Mouse (Mus musculus) limb, embryonic 13.5 days (tissue): Measurements from ENCODE around the gene Lrmda. TPM values are rescaled to one million over a fixed set of nuclear protein-coding genes. Genes with fewer than 3 reads are reported as not detected.

Experiments
- ATAC-seq: fragments of 200-750 bp; cut with Nextera tagmentation; 2 replicates; pipeline ENCODE4 v1.8.0; 2017; ENCODE audit warnings: low read depth, moderate number of reproducible peaks, moderate TSS enrichment; ENCODE audit not compliant: low FRiP score
- H3K27ac ChIP-seq: fragments of 300-500 bp; sonication (generic); 2 replicates; pipeline ENCODE4 v1.5.1; 2015; ENCODE audit warnings: inconsistent platforms, mild to moderate bottlenecking, moderate library complexity
- H3K27me3 ChIP-seq: fragments of 300-500 bp; sonication (generic); 2 replicates; pipeline ENCODE4 v1.6.1; 2015; ENCODE audit warnings: mild to moderate bottlenecking, inconsistent platforms
- H3K36me3 ChIP-seq: fragments of 300-500 bp; sonication (generic); 2 replicates; pipeline ENCODE4 v1.6.1; 2015; ENCODE audit warnings: inconsistent platforms, mild to moderate bottlenecking, moderate library complexity
- H3K4me1 ChIP-seq: fragments of 300-500 bp; sonication (generic); 2 replicates; pipeline ENCODE4 v1.6.1; 2015; ENCODE audit warnings: inconsistent platforms
- H3K4me2 ChIP-seq: fragments of 300-500 bp; sonication (generic); replicated peaks from 2 replicates; pipeline ENCODE4 v1.6.1; 2015; ENCODE audit warnings: inconsistent platforms, mild to moderate bottlenecking, moderate library complexity
- H3K4me3 ChIP-seq: fragments of 300-500 bp; sonication (generic); 2 replicates; pipeline ENCODE4 v1.5.1; 2015; ENCODE audit warnings: moderate library complexity, mild to moderate bottlenecking, inconsistent platforms
- H3K9ac ChIP-seq: fragments of 300-500 bp; sonication (generic); 2 replicates; pipeline ENCODE4 v1.6.1; 2015; ENCODE audit warnings: mild to moderate bottlenecking, inconsistent platforms
- H3K9me3 ChIP-seq: fragments of 300-500 bp; sonication (generic); 2 replicates; pipeline ENCODE4 v1.6.1; 2016; ENCODE audit warnings: inconsistent platforms
- WGBS: fragments of 180-500 bp; shearing (Covaris S2); methylation state at CpG from one replicate; pipeline ENCODE4 v1.1.7; 2015; 5-methylcytosine and 5-hydroxymethylcytosine counted together
- polyA plus RNA-seq: library from polyadenylated mRNA; unstranded; fragments of >200 nt; fragmentation: Nextera tagmentation; extraction: Ambion mirVana; gene quantifications from 2 replicates; pipeline ENCODE4 v1.2.1, GENCODE M21; 2015

Lrmda gene
- polyA plus RNA-seq, 1 experiment from 2014 or later: 0.38 TPM

GRCm38 (mm10) chr14:22822942-22823341 is 803.4 kb downstream of the Lrmda start:
- H3K9ac ChIP-seq: no peak overlapping the region
- H3K4me1 ChIP-seq: peaks cover 6% of the 10 kb centered on the region; the same call in 1 of the 2 replicates
- no peak overlapping the region for H3K27ac ChIP-seq
- H3K27me3 ChIP-seq: no peaks in the 10 kb centered on the region
- 52% methylated on average over 3 of the region's 3 CpGs for WGBS
- H3K9me3 ChIP-seq: no peaks in the 10 kb centered on the region
- no peak overlapping the region for H3K4me2 ChIP-seq
- no peak for ATAC-seq
- no peak overlapping the region for H3K4me3 ChIP-seq
- no peaks in the 10 kb centered on the region for H3K36me3 ChIP-seq

- ATAC-seq: no peak
- WGBS: 69% methylated on average over 3 of the region's 3 CpGs
- no peak overlapping the region for H3K9ac ChIP-seq
- no peak overlapping the region for H3K4me3 ChIP-seq
- no peaks in the 10 kb centered on the region for H3K27me3 ChIP-seq
- no peaks in the 10 kb centered on the region for H3K36me3 ChIP-seq
- no peak overlapping the region for H3K27ac ChIP-seq
- no peaks in the 10 kb centered on the region for H3K9me3 ChIP-seq
- no peak overlapping the region for H3K4me2 ChIP-seq
- H3K4me1 ChIP-seq: no peaks in the 10 kb centered on the region; the same call in 1 of the 2 replicates
Measured at GRCm38 (mm10) chr14:22826825-22827224, 807.3 kb downstream of the Lrmda start.

GRCm38 (mm10) chr14:22837058-22837457 is 817.5 kb downstream of the Lrmda start:
- Histone ChIP-seq H3K36me3 (no peaks in the 10 kb centered on the region), H3K9ac (no peak overlapping the region), H3K4me1 (no peaks in the 10 kb centered on the region), H3K4me2 (no peak overlapping the region), H3K9me3 (no peaks in the 10 kb centered on the region), H3K27me3 (no peaks in the 10 kb centered on the region), H3K27ac (no peak overlapping the region), H3K4me3 (no peak overlapping the region)
- ATAC-seq: no peak

GRCm38 (mm10) chr14:22841136-22841535 is 821.6 kb downstream of the Lrmda start:
- Histone ChIP-seq H3K36me3 (no peaks in the 10 kb centered on the region), H3K27me3 (no peaks in the 10 kb centered on the region), H3K4me1 (no peaks in the 10 kb centered on the region), H3K4me2 (no peak overlapping the region), H3K27ac (no peak overlapping the region), H3K9me3 (no peaks in the 10 kb centered on the region), H3K9ac (no peak overlapping the region), H3K4me3 (no peak overlapping the region)
- 94% methylated on average over 4 of the region's 4 CpGs for WGBS
- no peak for ATAC-seq

DNA sequence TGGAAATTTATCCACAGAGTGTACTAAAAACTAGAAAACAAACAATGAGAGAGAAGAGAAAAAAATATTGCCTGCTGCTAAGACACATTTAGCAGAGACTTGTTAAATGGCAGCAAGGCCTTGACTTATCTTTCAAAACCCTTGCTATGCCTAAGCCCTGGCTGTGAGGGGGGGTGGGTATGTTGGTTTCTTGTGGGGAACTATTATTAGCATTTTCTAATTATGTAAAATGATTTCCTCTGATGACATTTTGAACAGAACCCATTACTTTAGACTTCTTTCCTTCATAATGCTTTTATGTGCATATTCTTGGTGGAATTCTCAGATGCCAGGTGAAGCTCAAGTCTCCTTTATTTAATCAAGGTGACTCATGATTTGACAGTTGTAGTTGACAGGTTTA is 824.5 kb downstream of the Lrmda start:
- Histone ChIP-seq H3K4me1 (peaks cover 5% of the 10 kb centered on the region; the same call in 1 of the 2 replicates), H3K9me3 (no peaks in the 10 kb centered on the region), H3K4me2 (no peak overlapping the region), H3K27ac (no peak overlapping the region), H3K9ac (no peak overlapping the region), H3K36me3 (no peaks in the 10 kb centered on the region), H3K4me3 (no peak overlapping the region), H3K27me3 (no peaks in the 10 kb centered on the region)
- no peak for ATAC-seq

DNA sequence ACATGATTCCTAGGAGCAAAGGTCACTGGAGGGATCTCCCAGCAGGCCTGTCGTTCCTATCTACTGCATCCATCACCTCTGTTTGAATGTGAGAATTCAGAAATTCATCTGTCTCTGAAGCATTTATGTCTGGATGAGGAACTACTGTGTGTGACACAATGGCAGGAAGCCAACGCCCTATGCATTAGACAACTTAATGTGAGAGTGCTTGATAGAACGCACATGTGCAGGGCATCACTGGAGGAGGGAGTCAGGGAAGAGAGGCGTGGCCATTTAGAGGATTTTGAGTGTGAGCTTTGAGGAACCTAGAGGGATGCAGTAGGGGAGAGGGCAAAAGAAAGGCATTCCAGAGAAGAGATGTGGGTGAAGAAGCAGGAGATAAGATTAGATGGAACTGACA is 825.9 kb downstream of the Lrmda start:
- no peak for ATAC-seq
- Histone ChIP-seq H3K9me3 (no peaks in the 10 kb centered on the region), H3K4me3 (no peak overlapping the region), H3K27me3 (no peaks in the 10 kb centered on the region), H3K4me2 (no peak overlapping the region), H3K9ac (no peak overlapping the region), H3K36me3 (no peaks in the 10 kb centered on the region), H3K4me1 (peaks cover 5% of the 10 kb centered on the region; the same call in 1 of the 2 replicates), H3K27ac (no peak overlapping the region)
- 79% methylated on average over 4 of the region's 4 CpGs for WGBS

DNA sequence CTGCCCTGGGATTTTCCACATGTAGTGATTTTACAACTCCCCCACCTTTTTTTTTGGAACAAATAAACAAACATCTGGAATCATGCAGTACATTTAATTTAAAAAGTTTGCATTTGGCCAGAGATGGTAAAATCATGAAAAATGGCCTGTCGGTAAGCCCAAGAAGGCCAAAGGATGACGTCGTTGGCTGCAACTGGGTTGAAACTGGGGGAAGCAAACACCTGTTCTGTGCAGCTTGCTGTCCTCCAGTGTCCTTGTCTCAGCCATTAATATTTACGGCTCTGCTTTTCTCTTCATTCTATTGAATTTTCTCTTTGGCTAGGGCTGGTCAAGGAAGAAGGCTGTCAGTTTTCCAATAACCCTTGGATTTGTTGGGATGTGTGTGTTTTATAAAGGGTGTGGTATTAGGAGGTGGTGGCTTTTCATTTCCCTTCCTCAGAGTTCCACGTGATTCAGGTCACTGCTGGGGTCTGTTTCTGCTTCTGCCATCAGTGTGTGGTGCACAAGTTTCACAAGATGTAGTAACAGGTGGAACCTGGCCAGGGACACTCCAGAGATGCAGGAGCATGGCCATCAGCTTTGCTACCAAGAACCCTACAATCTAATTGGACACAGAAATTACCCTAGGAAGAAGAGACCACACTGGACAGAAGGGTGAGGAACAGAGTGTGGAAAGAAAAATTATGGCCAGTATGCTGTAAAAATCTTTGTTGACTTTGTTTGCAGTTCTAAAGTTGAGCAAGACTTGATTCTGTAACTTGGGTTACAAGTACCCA is 827.7 kb downstream of the Lrmda start:
- WGBS: 42% methylated on average over 5 of the region's 5 CpGs
- no peaks in the 10 kb centered on the region for H3K27me3 ChIP-seq
- H3K36me3 ChIP-seq: no peaks in the 10 kb centered on the region
- no peak for ATAC-seq
- no peak overlapping the region for H3K4me3 ChIP-seq
- no peak overlapping the region for H3K4me2 ChIP-seq
- H3K9ac ChIP-seq: no peak overlapping the region
- H3K4me1 ChIP-seq: peaks cover 5% of the 10 kb centered on the region; the same call in 1 of the 2 replicates
- H3K9me3 ChIP-seq: no peaks in the 10 kb centered on the region
- no peak overlapping the region for H3K27ac ChIP-seq

DNA sequence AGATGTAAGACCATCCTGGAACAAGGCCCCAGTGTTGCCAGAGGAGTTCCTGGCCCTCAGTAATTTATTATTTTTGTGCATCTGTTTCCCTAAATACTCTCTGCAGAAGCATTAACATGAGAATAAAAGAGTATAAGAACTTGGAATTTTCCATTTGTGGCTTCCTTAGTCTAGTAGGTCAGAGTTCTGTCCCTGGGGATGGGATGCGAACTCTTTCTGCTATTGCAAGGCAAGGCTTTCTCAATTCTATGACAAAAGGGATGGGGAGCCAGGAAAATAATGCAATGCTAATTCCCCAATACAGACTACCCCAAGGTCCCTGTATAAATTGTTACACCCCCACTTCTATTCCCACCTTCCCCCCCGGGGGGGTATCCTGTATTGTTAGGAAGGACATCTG is 829.6 kb downstream of the Lrmda start:
- no peaks in the 10 kb centered on the region for H3K36me3 ChIP-seq
- H3K9ac ChIP-seq: no peak overlapping the region
- no peak for ATAC-seq
- H3K4me2 ChIP-seq: no peak overlapping the region
- H3K4me3 ChIP-seq: no peak overlapping the region
- peaks cover 5% of the 10 kb centered on the region; the same call in 1 of the 2 replicates for H3K4me1 ChIP-seq
- H3K27ac ChIP-seq: no peak overlapping the region
- no peaks in the 10 kb centered on the region for H3K27me3 ChIP-seq
- 91% methylated on average over 2 of the region's 2 CpGs for WGBS
- no peaks in the 10 kb centered on the region for H3K9me3 ChIP-seq

DNA sequence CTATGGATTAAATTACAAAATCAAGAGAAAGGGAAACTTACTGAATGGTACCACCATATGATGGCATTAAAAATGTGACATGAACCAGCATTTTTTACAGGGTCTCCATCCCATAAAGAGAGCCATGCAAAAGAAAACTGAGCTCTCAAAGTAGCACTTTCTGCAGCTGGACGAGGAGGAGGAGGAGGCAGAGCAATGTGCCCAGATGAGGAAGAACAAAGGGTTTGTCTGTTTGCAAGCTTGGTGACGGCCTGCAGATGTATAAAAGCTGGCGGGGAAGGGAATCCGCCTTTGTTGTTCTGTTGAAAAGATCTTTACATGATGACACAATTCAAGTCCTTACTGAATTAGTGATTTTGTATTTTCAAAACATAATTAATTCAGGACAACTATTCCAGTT is 841.1 kb downstream of the Lrmda start:
- Histone ChIP-seq H3K36me3 (no peaks in the 10 kb centered on the region), H3K27me3 (no peaks in the 10 kb centered on the region), H3K4me3 (no peak overlapping the region), H3K9ac (no peak overlapping the region), H3K4me2 (no peak overlapping the region), H3K27ac (no peak overlapping the region), H3K9me3 (no peaks in the 10 kb centered on the region), H3K4me1 (peaks cover 12% of the 10 kb centered on the region)
- no peak for ATAC-seq
- 66% methylated on average over 4 of the region's 4 CpGs for WGBS

DNA sequence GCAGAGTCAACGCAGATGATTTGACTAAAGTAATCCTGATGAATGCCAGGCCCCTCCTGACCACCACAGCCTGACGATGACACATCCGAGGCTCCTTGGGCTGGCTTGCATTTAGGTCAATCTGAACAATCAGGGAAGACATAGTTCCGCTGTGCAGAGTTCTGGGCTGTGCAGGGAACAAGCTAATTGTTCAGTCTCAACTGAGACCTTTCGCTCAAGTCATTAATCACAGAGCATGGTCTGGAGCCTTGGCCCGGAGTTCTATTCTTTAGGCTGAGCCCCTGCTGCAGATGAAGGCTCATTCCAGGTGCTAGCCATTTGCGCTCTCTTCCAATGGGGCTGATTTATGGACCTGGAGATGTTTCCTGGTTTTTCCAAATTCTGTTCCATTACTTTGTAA is 844.6 kb downstream of the Lrmda start:
- WGBS: 21% methylated on average over 7 of the region's 7 CpGs
- H3K27me3 ChIP-seq: no peaks in the 10 kb centered on the region
- no peak overlapping the region for H3K27ac ChIP-seq
- no peak overlapping the region for H3K9ac ChIP-seq
- H3K4me3 ChIP-seq: no peak overlapping the region
- H3K36me3 ChIP-seq: no peaks in the 10 kb centered on the region
- H3K4me1 ChIP-seq: peaks cover 12% of the 10 kb centered on the region
- H3K4me2 ChIP-seq: no peak overlapping the region
- ATAC-seq: peak; percentile 77
- no peaks in the 10 kb centered on the region for H3K9me3 ChIP-seq

DNA sequence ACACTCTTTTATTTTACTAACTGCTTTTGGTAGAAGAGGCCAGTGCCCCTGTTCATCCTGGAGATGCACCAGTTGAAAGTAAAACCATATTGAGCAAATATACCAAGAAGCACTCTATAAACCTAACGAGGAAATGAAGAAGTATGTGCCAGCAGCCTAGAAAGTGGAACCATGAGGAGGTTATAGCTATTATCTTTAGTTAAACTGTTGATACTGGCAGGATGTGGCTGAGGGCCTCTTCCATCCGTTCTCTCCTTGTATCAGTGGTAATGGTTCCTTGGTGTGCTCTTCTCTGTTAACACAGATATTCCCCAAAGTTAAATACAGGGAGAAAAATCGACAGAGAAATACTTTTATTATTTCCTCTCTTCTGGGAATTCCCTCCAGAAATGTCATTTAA is 855.1 kb downstream of the Lrmda start:
- Histone ChIP-seq H3K27me3 (no peaks in the 10 kb centered on the region), H3K9me3 (no peaks in the 10 kb centered on the region), H3K9ac (no peak overlapping the region), H3K4me3 (no peak overlapping the region), H3K27ac (no peak overlapping the region), H3K4me1 (0 out of 2 replicates have a peak, but pooled peaks cover 3% of the 10 kb centered on the region), H3K36me3 (no peaks in the 10 kb centered on the region), H3K4me2 (no peak overlapping the region)
- no peak for ATAC-seq
- 65% methylated on average over 3 of the region's 3 CpGs for WGBS

- Histone ChIP-seq H3K4me3 (no peak overlapping the region), H3K4me2 (no peak overlapping the region), H3K27me3 (no peaks in the 10 kb centered on the region), H3K36me3 (no peaks in the 10 kb centered on the region), H3K9me3 (no peaks in the 10 kb centered on the region), H3K4me1 (peaks cover 3% of the 10 kb centered on the region; the same call in 1 of the 2 replicates), H3K9ac (no peak overlapping the region), H3K27ac (no peak overlapping the region)
- 70% methylated on average over 3 of the region's 3 CpGs for WGBS
- no peak for ATAC-seq
Measured at GRCm38 (mm10) chr14:22887182-22887581, 867.7 kb downstream of the Lrmda start.

DNA sequence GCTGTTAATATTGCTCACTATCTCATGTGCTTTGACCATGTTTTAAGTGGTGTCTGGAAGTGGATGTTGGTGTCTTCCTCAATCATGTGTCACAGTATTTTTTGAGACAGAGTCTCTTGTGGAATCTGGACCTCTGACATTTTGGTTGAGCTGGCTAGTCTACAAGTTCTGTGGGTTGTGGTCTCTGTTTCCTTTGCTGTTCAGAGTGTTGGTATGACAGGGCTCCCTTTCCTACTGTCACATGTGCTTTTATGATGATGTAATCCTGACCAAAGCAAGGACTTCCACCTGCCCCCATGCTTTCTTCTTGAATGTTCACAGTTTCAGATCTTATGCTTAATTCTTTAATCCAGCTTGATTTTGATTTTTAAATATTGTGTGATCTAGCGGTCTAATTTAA is 879.8 kb downstream of the Lrmda start:
- Histone ChIP-seq H3K4me3 (no peak overlapping the region), H3K9me3 (no peaks in the 10 kb centered on the region), H3K4me1 (no peaks in the 10 kb centered on the region), H3K27ac (no peak overlapping the region), H3K9ac (no peak overlapping the region), H3K27me3 (no peaks in the 10 kb centered on the region), H3K4me2 (no peak overlapping the region), H3K36me3 (no peaks in the 10 kb centered on the region)
- no peak for ATAC-seq
- WGBS: 91% methylated on average over 1 of the region's 1 CpGs
